Comparison of ENCODE assay signal across 22 mouse cellular contexts in the genomic region with DNA sequence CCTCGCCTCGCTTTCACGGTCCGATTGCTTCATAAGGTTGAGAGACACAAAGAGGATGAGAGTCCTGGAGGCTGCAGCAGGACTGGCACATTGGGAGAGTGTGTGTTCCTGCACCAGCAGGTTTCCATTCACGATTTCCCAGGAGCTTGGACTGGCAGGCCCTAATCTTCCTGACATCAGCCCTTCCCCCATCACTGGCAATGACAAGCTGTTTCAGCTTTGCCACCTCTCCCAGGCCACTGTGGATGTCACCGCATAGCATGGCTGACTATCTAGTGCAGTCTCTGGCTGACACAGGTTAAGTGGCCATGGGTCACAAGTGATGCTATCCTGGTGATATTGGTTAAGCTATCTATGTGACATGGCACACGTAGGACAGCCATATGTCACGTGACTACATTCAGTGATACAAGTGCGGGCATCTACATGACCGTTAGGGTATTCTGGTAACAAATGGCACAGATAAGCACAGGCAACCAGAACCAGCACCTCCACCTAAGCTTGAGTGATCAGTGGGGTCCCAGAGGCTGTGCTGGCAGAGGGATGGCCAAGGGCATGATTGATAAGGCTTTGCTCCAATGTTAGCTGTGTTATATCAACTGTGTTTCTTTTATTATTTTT. TPM values are rescaled to one million over a fixed set of nuclear protein-coding genes. Genes with fewer than 3 reads are reported as not detected.
DNase-seq lines count a peak whose midpoint lies in the region; ATAC-seq and TF ChIP-seq lines count a peak whose summit lies in the region.
"Had no signal": no experiment of that assay in that cellular context is flagged by ENCODE, and none has a peak within 500 bp of the region (broad histone marks: within the 10 kb centered on the region; RNA-seq: fewer than 3 reads in every experiment).

No protein-coding gene starts in this region.

- H3K79me2 ChIP-seq in MEL (ENCODE audit: control insufficient read depth, insufficient read depth, low read length, poor library complexity), result peaks cover 28% of the 10 kb centered on the region

- H3K36me3 ChIP-seq in lung, embryonic 15.5 days, result no peaks in the 10 kb centered on the region
- H3K36me3 ChIP-seq in MEL (ENCODE audit: control insufficient read depth in 1 of 2, insufficient read depth in 2 of 2, low read length in 2 of 2), result peaks cover 25 to 94% of the 10 kb centered on the region in 2 experiments
- H3K36me3 ChIP-seq in liver, embryonic 11.5 days (ENCODE audit: control insufficient read depth, insufficient read depth, low read length), result peaks cover 9% of the 10 kb centered on the region; the same call in 1 of the 2 replicates
- H3K36me3 ChIP-seq: forebrain, embryonic 15.5 days; heart, embryonic 15.5 days; hindbrain, embryonic 10.5 days; limb, embryonic 15.5 days; midbrain, embryonic 15.5 days had no signal

- no peak; a peak in 1 of 4 replicates for TF ChIP-seq POLR2A in MEL (IDR thresholded peaks at IDR 0.05; ENCODE audit: control insufficient read depth in 1 of 2, insufficient read depth in 1 of 2, low read depth in 1 of 2, low read length in 2 of 2, poor library complexity in 1 of 2)

- no peak overlapping the region for H3K27ac ChIP-seq in lung, embryonic 15.5 days
- H3K27ac ChIP-seq in MEL (ENCODE audit: control insufficient read depth, low read depth, low read length), result peak overlapping the region; percentile 96
- peak overlapping the region; percentile 99 for H3K27ac ChIP-seq in liver, embryonic 11.5 days (ENCODE audit: low read depth, low read length)
- H3K27ac ChIP-seq: forebrain, embryonic 15.5 days; heart, embryonic 15.5 days; hindbrain, embryonic 10.5 days; limb, embryonic 15.5 days; midbrain, embryonic 15.5 days had no signal

- no peaks in the 10 kb centered on the region for H3K27me3 ChIP-seq in lung, embryonic 15.5 days
- no peaks in the 10 kb centered on the region for H3K27me3 ChIP-seq in MEL (ENCODE audit: control insufficient read depth in 1 of 2, insufficient read depth in 2 of 2, low read length in 2 of 2)
- H3K27me3 ChIP-seq in liver, embryonic 11.5 days (replicated peaks; ENCODE audit: control insufficient read depth, insufficient read depth, low read length), result no peaks in the 10 kb centered on the region
- H3K27me3 ChIP-seq: forebrain, embryonic 15.5 days; heart, embryonic 15.5 days; limb, embryonic 15.5 days; midbrain, embryonic 15.5 days had no signal

- ATAC-seq in lung, embryonic 15.5 days (ENCODE audit: borderline replicate concordance, extremely low read depth, low FRiP score, low TSS enrichment), result 0 out of 2 replicates have a peak, but pooled peaks have one; percentile 7
- ATAC-seq in liver, embryonic 11.5 days (replicated peaks; ENCODE audit: low FRiP score), result peak; percentile 57
- ATAC-seq in megakaryocyte-erythroid progenitor cell, adult 5-6 weeks (replicated peaks; ENCODE audit: low FRiP score, low TSS enrichment, poor library complexity, severe bottlenecking), result peak; percentile 46
- ATAC-seq: activated CD4-positive, CD25-positive, alpha-beta regulatory T cell, adult 4 months; forebrain, embryonic 15.5 days; inflammation-experienced regulatory T-cells, adult 6 months; midbrain, embryonic 15.5 days; Patski had no signal

- H3K9me3 ChIP-seq in lung, embryonic 15.5 days, result no peaks in the 10 kb centered on the region
- H3K9me3 ChIP-seq in MEL (replicated peaks; ENCODE audit: insufficient read depth, low read length), result no peaks in the 10 kb centered on the region
- H3K9me3 ChIP-seq in liver, embryonic 11.5 days (ENCODE audit: control insufficient read depth, low read length), result no peaks in the 10 kb centered on the region
- H3K9me3 ChIP-seq: forebrain, embryonic 15.5 days; heart, embryonic 15.5 days; hindbrain, embryonic 10.5 days; limb, embryonic 15.5 days; midbrain, embryonic 15.5 days had no signal

- no peak for DNase-seq in lung, postnatal 10 days
- no peak for DNase-seq in MEL (ENCODE audit: low read depth, low spot score)
- peak; percentile 35 for DNase-seq in liver, embryonic 11.5 days (ENCODE audit: low spot score)
- no peak for DNase-seq in cerebellum, adult 11-12 months
- DNase-seq in cerebellum, adult 9-10 months, result no peak
- DNase-seq: cerebellum, postnatal 14 days; embryo, embryonic 11 days; kidney, adult 8-10 months; kidney, postnatal 4 days; right cerebral cortex, adult 18-20 months; spleen, adult 18-20 months; thymus, postnatal 14 days had no signal

- TF ChIP-seq EP300 in MEL (IDR thresholded peaks at IDR 0.05; ENCODE audit: low read depth in 1 of 2, low read length in 2 of 2), result no peak; a peak in 1 of 4 replicates

- no peaks in the 10 kb centered on the region for H3K4me1 ChIP-seq in lung, embryonic 15.5 days
- H3K4me1 ChIP-seq in MEL (ENCODE audit: control insufficient read depth in 1 of 2, insufficient read depth in 2 of 2, low read length in 2 of 2), result peaks cover 44 to 77% of the 10 kb centered on the region in 2 experiments
- peaks cover 73% of the 10 kb centered on the region for H3K4me1 ChIP-seq in liver, embryonic 11.5 days (replicated peaks; ENCODE audit: control insufficient read depth, insufficient read depth, low read length)
- H3K4me1 ChIP-seq: forebrain, embryonic 15.5 days; heart, embryonic 15.5 days; hindbrain, embryonic 10.5 days; limb, embryonic 15.5 days; midbrain, embryonic 15.5 days had no signal

- no peak overlapping the region for H3K4me2 ChIP-seq in lung, embryonic 15.5 days
- no peak overlapping the region for H3K4me2 ChIP-seq in liver, embryonic 11.5 days
- H3K4me2 ChIP-seq: forebrain, embryonic 15.5 days; heart, embryonic 15.5 days; limb, embryonic 15.5 days; midbrain, embryonic 15.5 days had no signal

- no peak for TF ChIP-seq RAD21 in MEL (IDR thresholded peaks at IDR 0.05; ENCODE audit: low read depth, low read length)

- WGBS in lung, embryonic 15.5 days, result 84% methylated on average over 10 of the region's 10 CpGs
- 58% methylated on average over 10 of the region's 10 CpGs for WGBS in liver, embryonic 11.5 days

- no peak for TF ChIP-seq CTCF in MEL (IDR thresholded peaks at IDR 0.05 in 2 of 3, conservative IDR thresholded peaks at IDR 0.05 in 1 of 3; ENCODE audit: control insufficient read depth in 1 of 3, insufficient read depth in 1 of 3, low read depth in 2 of 3, low read length in 3 of 3, poor library complexity in 1 of 3, severe bottlenecking in 1 of 3)

- no peak overlapping the region for H3K9ac ChIP-seq in lung, embryonic 15.5 days
- no peak overlapping the region for H3K9ac ChIP-seq in MEL (ENCODE audit: control insufficient read depth, low read depth, low read length, poor library complexity, severe bottlenecking)
- peak overlapping the region; percentile 20 for H3K9ac ChIP-seq in liver, embryonic 11.5 days (ENCODE audit: low read depth, low read length)
- H3K9ac ChIP-seq: forebrain, embryonic 15.5 days; heart, embryonic 15.5 days; limb, embryonic 15.5 days; midbrain, embryonic 15.5 days had no signal

- no peak overlapping the region for H3K4me3 ChIP-seq in lung, embryonic 15.5 days
- H3K4me3 ChIP-seq in MEL (ENCODE audit: control insufficient read depth in 1 of 2, insufficient read depth in 1 of 2, low read depth in 2 of 2, low read length in 2 of 2), result no peak overlapping the region
- H3K4me3 ChIP-seq in liver, embryonic 11.5 days (ENCODE audit: low read depth, low read length), result no peak overlapping the region
- H3K4me3 ChIP-seq: forebrain, embryonic 15.5 days; heart, embryonic 15.5 days; hindbrain, embryonic 10.5 days; limb, embryonic 15.5 days; midbrain, embryonic 15.5 days had no signal

TF ChIP-seq in MEL, 35 proteins besides CTCF, POLR2A, EP300 and RAD21:
- TF ChIP-seq CHD1 (IDR thresholded peaks at IDR 0.05; ENCODE audit: low read depth, low read length), result no peak
- peak; percentile 68 for TF ChIP-seq USF1 (IDR thresholded peaks at IDR 0.05; ENCODE audit: low read depth, low read length)
- peak; percentile 36; the same call in 1 of the 2 replicates for TF ChIP-seq GATA1 (IDR thresholded peaks at IDR 0.05; ENCODE audit: low read depth, low read length)
- TF ChIP-seq ZNF384 (IDR thresholded peaks at IDR 0.05; ENCODE audit: low read depth, low read length), result no peak

RNA-seq across cellular contexts. Expression of a gene that starts 43.2 kb away (rescaled TPM):
- 2.1 and 3.2 TPM in 2 replicates for polyA plus RNA-seq in lung, embryonic 15.5 days (2015; fragmentation: Nextera tagmentation; extraction: Ambion mirVana)
- 90.6 and 97.3 TPM in 2 replicates for total RNA-seq in MEL (2012; rRNA removed)
- polyA plus RNA-seq in MEL (2012; ENCODE audit: insufficient read depth in 1 of 2, insufficient read length in 2 of 2, low read depth in 1 of 2, low replicate concordance in 2 of 2, missing spikeins in 1 of 2), result 100 to 1,000 TPM in 1 of 2 experiments, 10 to 100 TPM in 1; 28.0 to 128 TPM
- 105 and 120 TPM in 2 replicates for polyA plus RNA-seq in liver, embryonic 11.5 days (2014; fragmentation: Nextera tagmentation; extraction: Ambion mirVana)
- 259 and 321 TPM in 2 replicates for total RNA-seq in megakaryocyte-erythroid progenitor cell, adult 5-6 weeks (2014; fragmentation: Nextera tagmentation)
- 239 and 294 TPM in 2 replicates for total RNA-seq in megakaryocyte-erythroid progenitor cell, adult 5-6 weeks (2017)
- polyA plus RNA-seq: Patski had no signal

Comparison
In these comparisons a context has a peak if more than half of its experiments do, and no peak if none do; other contexts are left out.
1. ATAC-seq: peak in every context shown above with its lines; median percentile 57 in liver, embryonic 11.5 days; 46 in megakaryocyte-erythroid progenitor cell, adult 5-6 weeks; 7 in lung, embryonic 15.5 days.